ENCODE assay signal across 22 mouse cellular contexts in the genomic region with DNA sequence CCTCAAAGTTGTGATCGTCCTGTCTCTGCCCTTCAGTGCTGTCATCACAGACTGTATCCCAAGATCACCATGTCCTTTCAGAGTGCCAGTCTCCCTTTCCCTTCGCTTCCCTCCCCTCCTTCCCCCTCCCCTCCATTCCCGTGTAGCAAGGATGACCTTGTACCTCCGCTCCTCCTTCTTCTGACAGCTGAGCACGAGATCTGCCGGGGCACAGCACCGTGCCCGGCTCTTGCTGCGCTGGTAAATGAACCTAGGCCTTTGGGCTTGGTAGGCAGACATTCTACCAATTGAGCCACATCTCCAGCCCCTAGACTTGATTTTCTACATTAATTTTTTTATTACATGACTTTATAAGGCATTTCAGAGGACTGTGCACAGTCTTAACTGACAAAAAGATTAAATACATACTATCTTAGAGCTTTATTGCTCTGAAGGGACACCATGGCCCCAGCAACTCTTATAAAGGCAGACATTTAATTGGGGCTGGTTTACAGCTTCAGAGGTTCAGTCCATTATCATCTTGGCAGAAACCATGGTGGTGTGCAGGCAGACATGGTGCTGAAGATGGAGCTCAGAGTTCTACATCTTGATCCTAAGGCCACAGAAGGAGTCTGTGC. TPM values are rescaled to one million over a fixed set of nuclear protein-coding genes. Genes with fewer than 3 reads are reported as not detected.
A peak's percentile ranks its signal among the peaks of the same experiment; 100 is the strongest.
DNase-seq lines count a peak whose midpoint lies in the region; ATAC-seq and TF ChIP-seq lines count a peak whose summit lies in the region.
"Had no signal": no experiment of that assay in that cellular context is flagged by ENCODE, and none has a peak within 500 bp of the region (broad histone marks: within the 10 kb centered on the region; RNA-seq: fewer than 3 reads in every experiment).

No protein-coding gene starts in this region.

- no peak overlapping the region for H3K4me2 ChIP-seq in intestine, embryonic 16.5 days (ENCODE audit: low read depth, low read length)
- H3K4me2 ChIP-seq: embryonic facial prominence, embryonic 13.5 days; forebrain, embryonic 13.5 days; hindbrain, embryonic 13.5 days had no signal

- H3K4me1 ChIP-seq in heart, embryonic 10.5 days, result peaks cover 53% of the 10 kb centered on the region
- peaks cover 48% of the 10 kb centered on the region for H3K4me1 ChIP-seq in kidney, adult 2 months (ENCODE audit: control insufficient read depth, insufficient read depth, low read length)
- H3K4me1 ChIP-seq in embryonic facial prominence, embryonic 10.5 days, result peaks cover 41% of the 10 kb centered on the region
- peaks cover 8% of the 10 kb centered on the region for H3K4me1 ChIP-seq in intestine, embryonic 16.5 days (ENCODE audit: control insufficient read depth, insufficient read depth, low read length)

- 54% methylated on average over 9 of the region's 9 CpGs for WGBS in heart, embryonic 10.5 days
- whole genome bisulfite sequencing in kidney, adult 2 months, result 55% methylated on average over 9 of the region's 9 CpGs
- WGBS in embryonic facial prominence, embryonic 10.5 days, result 81% methylated on average over 9 of the region's 9 CpGs
- 72% methylated on average over 9 of the region's 9 CpGs for WGBS in intestine, embryonic 16.5 days

- no peaks in the 10 kb centered on the region for H3K27me3 ChIP-seq in heart, embryonic 10.5 days (ENCODE audit: insufficient read depth, poor library complexity, severe bottlenecking)
- no peaks in the 10 kb centered on the region for H3K27me3 ChIP-seq in kidney, adult 2 months (replicated peaks; ENCODE audit: control insufficient read depth, insufficient read depth, low read length)
- no peaks in the 10 kb centered on the region; the same call in 1 of the 2 replicates for H3K27me3 ChIP-seq in embryonic facial prominence, embryonic 10.5 days (replicated peaks; ENCODE audit: low read depth, poor library complexity, severe bottlenecking)
- H3K27me3 ChIP-seq in intestine, embryonic 16.5 days (replicated peaks; ENCODE audit: control insufficient read depth, insufficient read depth, low read length), result no peaks in the 10 kb centered on the region
- H3K27me3 ChIP-seq: CH12.LX; embryonic facial prominence, embryonic 13.5 days; forebrain, embryonic 13.5 days; hindbrain, embryonic 13.5 days; Patski had no signal

- no peak for DNase-seq in heart, embryonic 10.5 days (ENCODE audit: low spot score)
- no peak for DNase-seq in heart, postnatal 4 days
- DNase-seq in kidney, adult 2 months, result peak; percentile 44
- no peak for DNase-seq in kidney, adult 8-10 months
- no peak for DNase-seq in embryonic facial prominence, embryonic 10.5 days (ENCODE audit: low spot score)
- DNase-seq: adrenal gland, postnatal 14 days; cerebellum, adult 11-12 months; cerebellum, adult 9-10 months; cerebellum, postnatal 25 days; gastrocnemius, adult 2 months; gastrocnemius, postnatal 25 days; heart, adult 18-20 months; heart, postnatal 10 days had no signal

- TF ChIP-seq POLR2A in kidney, adult 2 months (IDR thresholded peaks at IDR 0.05; ENCODE audit: low read depth, low read length), result no peak

- no peak overlapping the region for H3K9ac ChIP-seq in intestine, embryonic 16.5 days (ENCODE audit: low read depth, low read length)
- H3K9ac ChIP-seq: embryonic facial prominence, embryonic 13.5 days; forebrain, embryonic 13.5 days; hindbrain, embryonic 13.5 days had no signal

- no peak for TF ChIP-seq CTCF in kidney, adult 2 months (conservative IDR thresholded peaks at IDR 0.05; ENCODE audit: insufficient read depth, insufficient read length, low read depth, low read length)

- no peaks in the 10 kb centered on the region for H3K9me3 ChIP-seq in heart, embryonic 10.5 days
- H3K9me3 ChIP-seq in embryonic facial prominence, embryonic 10.5 days, result no peaks in the 10 kb centered on the region
- H3K9me3 ChIP-seq in intestine, embryonic 16.5 days (ENCODE audit: control insufficient read depth, low read length), result no peaks in the 10 kb centered on the region
- H3K9me3 ChIP-seq: embryonic facial prominence, embryonic 13.5 days; forebrain, embryonic 13.5 days; hindbrain, embryonic 13.5 days had no signal

- ATAC-seq in intestine, embryonic 16.5 days, result peak; percentile 74
- ATAC-seq in granulocyte monocyte progenitor cell, adult 5-6 weeks (replicated peaks; ENCODE audit: poor library complexity, severe bottlenecking), result no peak
- ATAC-seq: activated CD4-positive, CD25-positive, alpha-beta regulatory T cell, adult 4 months; forebrain, embryonic 13.5 days; hindbrain, postnatal 0 days; Patski had no signal

- H3K27ac ChIP-seq in heart, embryonic 10.5 days, result peak overlapping the region; percentile 9; the same call in 1 of the 2 replicates
- H3K27ac ChIP-seq in kidney, adult 2 months (ENCODE audit: insufficient read depth, low read depth, low read length), result peak overlapping the region; percentile 47
- H3K27ac ChIP-seq in embryonic facial prominence, embryonic 10.5 days (replicated peaks), result peak overlapping the region; percentile 66
- 0 out of 2 replicates have a peak overlapping the region, but pooled peaks have one; percentile 10 for H3K27ac ChIP-seq in intestine, embryonic 16.5 days (ENCODE audit: low read length)
- H3K27ac ChIP-seq: embryonic facial prominence, embryonic 13.5 days; forebrain, embryonic 13.5 days; gastrocnemius, adult 2 months; hindbrain, embryonic 13.5 days; hindbrain, postnatal 0 days had no signal

- H3K36me3 ChIP-seq in heart, embryonic 10.5 days, result peaks cover 27% of the 10 kb centered on the region
- H3K36me3 ChIP-seq in kidney, adult 2 months (ENCODE audit: control insufficient read depth, insufficient read depth, low read length), result peaks cover 2% of the 10 kb centered on the region; the same call in 1 of the 2 replicates
- peaks cover 23% of the 10 kb centered on the region for H3K36me3 ChIP-seq in embryonic facial prominence, embryonic 10.5 days (replicated peaks)
- no peaks in the 10 kb centered on the region for H3K36me3 ChIP-seq in intestine, embryonic 16.5 days (ENCODE audit: control insufficient read depth, insufficient read depth, low read length)
- H3K36me3 ChIP-seq: hindbrain, embryonic 13.5 days had no signal

- no peak overlapping the region for H3K4me3 ChIP-seq in heart, embryonic 10.5 days
- no peak overlapping the region for H3K4me3 ChIP-seq in kidney, adult 2 months (ENCODE audit: insufficient read depth, low read depth, low read length)
- no peak overlapping the region for H3K4me3 ChIP-seq in embryonic facial prominence, embryonic 10.5 days
- no peak overlapping the region for H3K4me3 ChIP-seq in intestine, embryonic 16.5 days (ENCODE audit: low read length)
- H3K4me3 ChIP-seq: embryonic facial prominence, embryonic 13.5 days; forebrain, embryonic 13.5 days; gastrocnemius, adult 2 months; hindbrain, embryonic 13.5 days had no signal

RNA-seq across cellular contexts. Expression of a gene that starts 52.3 kb away (rescaled TPM):
- 17.7 and 28.3 TPM in 2 replicates for polyA plus RNA-seq in heart, embryonic 10.5 days (2016; fragmentation: Nextera tagmentation; extraction: Ambion mirVana)
- 1 to 10 TPM; 6.9 to 7.0 TPM for total RNA-seq in heart, postnatal 4 days (2021)
- 17.9 and 19.0 TPM in 2 replicates for polyA plus RNA-seq in kidney, adult 2 months (2012; rRNA removed)
- 7.6 and 9.1 TPM in 2 replicates for polyA plus RNA-seq in embryonic facial prominence, embryonic 10.5 days (2016; fragmentation: Nextera tagmentation; extraction: Ambion mirVana)
- polyA plus RNA-seq in intestine, embryonic 16.5 days (2015; fragmentation: Nextera tagmentation; extraction: Ambion mirVana), result 4.5 and 7.6 TPM in 2 replicates
- 1.0 TPM in 1 of 2 replicates, not detected in the other for total RNA-seq in granulocyte monocyte progenitor cell, adult 5-6 weeks (2014; fragmentation: Nextera tagmentation)
- total RNA-seq in granulocyte monocyte progenitor cell, adult 5-6 weeks (2017), result not detected in 2 replicates
- total RNA-seq: CH12.LX had no signal
- polyA plus RNA-seq: activated CD4-positive, CD25-positive, alpha-beta regulatory T cell, adult 4 months had no signal

Comparison
In these comparisons a context has a peak if more than half of its experiments do, and no peak if none do; other contexts are left out.
1. H3K27ac ChIP-seq: peak in every context shown above with its lines; median percentile 66 in embryonic facial prominence, embryonic 10.5 days; 47 in kidney, adult 2 months; 10 in intestine, embryonic 16.5 days; 9 in heart, embryonic 10.5 days.